Mouse (Mus musculus) small intestine, adult 2 months (tissue): ENCODE measurements around the gene Col6a4. TPM values are rescaled to one million over a fixed set of nuclear protein-coding genes. Genes with fewer than 3 reads are reported as not detected.

Source experiments
- H3K27ac ChIP-seq: fragments of 200-500 bp; 2 replicates; pipeline ENCODE4 v1.5.1; 2012; ENCODE audit warnings: low read depth, low read length, control low read depth, inconsistent platforms; ENCODE audit not compliant: insufficient read depth
- H3K27me3 ChIP-seq: fragments of 200-500 bp; 2 replicates; pipeline ENCODE4 v1.6.1; 2012; ENCODE audit warnings: mild to moderate bottlenecking, moderate library complexity, low read length, inconsistent platforms; ENCODE audit not compliant: control insufficient read depth, insufficient read depth
- H3K36me3 ChIP-seq: fragments of 200-500 bp; 2 replicates; pipeline ENCODE4 v1.6.1; 2012; ENCODE audit warnings: mild to moderate bottlenecking, low read length, control low read depth, inconsistent platforms; ENCODE audit not compliant: control insufficient read depth, insufficient read depth
- H3K4me1 ChIP-seq: fragments of 200-500 bp; 2 replicates; pipeline ENCODE4 v1.6.1; 2012; ENCODE audit warnings: low read length, inconsistent platforms, mixed read lengths; ENCODE audit not compliant: control insufficient read depth, insufficient read depth, insufficient read length
- H3K4me3 ChIP-seq: fragments of 200-500 bp; 2 replicates; pipeline ENCODE4 v1.5.1; 2012; ENCODE audit warnings: low read depth, mild to moderate bottlenecking, control low read depth, inconsistent platforms, low read length, moderate library complexity
- CTCF ChIP-seq: fragments of 200-500 bp; IDR thresholded peaks from 2 replicates; pipeline ENCODE4 v1.5.1; 2012; ENCODE audit warnings: low read depth, mild to moderate bottlenecking, control low read depth, inconsistent platforms, low read length, moderate library complexity, mixed read lengths; ENCODE audit not compliant: insufficient replicate concordance, insufficient read length; ENCODE audit errors: extremely low read depth
- POLR2A ChIP-seq: fragments of 200-500 bp; IDR thresholded peaks from 2 replicates; pipeline ENCODE4 v1.6.1; 2012; ENCODE audit warnings: low read depth, mild to moderate bottlenecking, control low read depth, inconsistent platforms, low read length, moderate library complexity
- WGBS: fragments of 180-500 bp; shearing (Covaris S2); methylation state at CpG from one replicate; pipeline ENCODE4 v1.1.7; 2018; 5-methylcytosine and 5-hydroxymethylcytosine counted together
- polyA plus RNA-seq: library from polyadenylated mRNA; depleted of rRNA; stranded (reverse); fragments of >200 nt; gene quantifications from 2 replicates; pipeline ENCODE4 v1.2.3, GENCODE M21; 2012

Gene Col6a4
- polyA plus RNA-seq, 1 experiment: 25.0 TPM

DNA sequence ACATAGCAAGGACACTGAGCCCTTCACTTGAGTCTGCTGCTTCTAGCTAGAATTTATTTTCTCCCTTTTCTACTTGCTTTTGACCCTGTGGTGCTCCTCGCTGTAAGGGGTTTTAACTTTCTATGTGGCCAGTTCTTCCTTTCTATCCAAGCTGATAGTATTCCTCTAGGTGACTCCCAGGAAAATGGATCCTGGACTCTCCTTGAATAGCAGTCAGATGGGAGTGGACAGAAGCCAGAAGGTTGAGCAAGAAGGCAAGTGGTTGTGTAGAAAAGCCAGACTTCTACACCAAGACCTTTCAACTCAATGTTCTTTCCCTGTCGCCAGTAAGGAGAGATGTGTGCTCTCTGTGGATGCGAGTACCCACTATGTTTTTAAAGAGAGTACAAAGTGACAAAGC lies 80.9 kb downstream of the Col6a4 start:
- H3K4me1 ChIP-seq: no peaks in the 10 kb centered on the region
- no peak for TF ChIP-seq POLR2A
- TF ChIP-seq CTCF: no peak
- no peak overlapping the region for H3K27ac ChIP-seq
- no peak overlapping the region for H3K4me3 ChIP-seq
- 84% methylated on average over 3 of the region's 3 CpGs for WGBS
- H3K36me3 ChIP-seq: no peaks in the 10 kb centered on the region
- H3K27me3 ChIP-seq: no peaks in the 10 kb centered on the region

DNA sequence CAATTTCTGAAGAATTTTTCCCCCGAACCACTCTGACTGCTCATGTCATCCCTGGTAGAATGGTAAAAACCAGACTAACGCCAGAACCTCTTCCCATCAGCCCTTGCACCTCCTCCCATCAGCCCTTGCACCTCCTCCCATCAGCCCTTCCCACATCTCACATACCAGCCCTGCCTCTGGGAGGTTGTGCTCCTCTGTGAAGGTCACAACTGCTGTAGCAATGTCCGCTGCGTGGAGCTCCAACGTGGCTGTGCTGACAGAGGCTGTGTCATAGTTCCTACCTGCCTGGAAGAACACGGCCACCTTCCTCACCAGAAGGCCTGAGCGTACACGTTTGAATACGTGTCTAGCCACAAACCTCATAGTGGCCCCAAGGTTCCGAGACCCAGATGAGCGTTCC lies 83.4 kb downstream of the Col6a4 start:
- WGBS: 84% methylated on average over 11 of the region's 11 CpGs
- no peak for TF ChIP-seq POLR2A
- no peak for TF ChIP-seq CTCF
- H3K27me3 ChIP-seq: no peaks in the 10 kb centered on the region
- H3K4me1 ChIP-seq: no peaks in the 10 kb centered on the region
- no peak overlapping the region for H3K4me3 ChIP-seq
- no peaks in the 10 kb centered on the region for H3K36me3 ChIP-seq
- no peak overlapping the region for H3K27ac ChIP-seq

- Histone ChIP-seq H3K4me1 (no peaks in the 10 kb centered on the region), H3K4me3 (no peak overlapping the region), H3K27me3 (no peaks in the 10 kb centered on the region), H3K27ac (no peak overlapping the region), H3K36me3 (no peaks in the 10 kb centered on the region)
- TF ChIP-seq CTCF (no peak), POLR2A (no peak)
- 60% methylated on average over 11 of the region's 11 CpGs for WGBS
These were observed 98.6 kb downstream of the Col6a4 start for GRCm38 (mm10) chr9:105997955-105998354.

- Histone ChIP-seq H3K4me3 (no peak overlapping the region), H3K4me1 (no peaks in the 10 kb centered on the region), H3K36me3 (no peaks in the 10 kb centered on the region), H3K27ac (no peak overlapping the region), H3K27me3 (no peaks in the 10 kb centered on the region)
- no peak for TF ChIP-seq POLR2A
- TF ChIP-seq CTCF: no peak
- 66% methylated on average over 6 of the region's 6 CpGs for WGBS
These were observed 104.2 kb downstream of the Col6a4 start for GRCm38 (mm10) chr9:105992425-105992824.

DNA sequence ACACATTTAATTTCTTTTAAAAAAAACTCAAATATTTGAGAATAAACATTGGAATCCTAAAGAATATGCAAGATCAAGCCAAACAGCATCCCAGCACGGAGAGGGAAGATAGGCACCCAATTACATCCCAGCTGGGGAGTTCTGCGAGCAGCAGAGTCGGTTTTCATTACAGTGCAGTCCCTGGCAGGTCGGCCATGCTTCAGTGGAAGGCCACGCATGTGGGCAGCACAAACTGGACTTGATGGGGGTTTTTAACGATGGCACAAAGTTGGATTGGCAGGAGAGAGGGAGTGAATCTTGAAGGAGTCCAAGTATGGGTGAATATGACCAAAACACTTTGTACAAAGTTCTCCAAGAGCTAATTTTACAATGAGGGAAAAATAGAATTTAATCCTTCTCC lies 106.5 kb downstream of the Col6a4 start:
- WGBS: 70% methylated on average over 6 of the region's 6 CpGs
- no peaks in the 10 kb centered on the region for H3K27me3 ChIP-seq
- TF ChIP-seq CTCF (no peak), POLR2A (no peak)

DNA sequence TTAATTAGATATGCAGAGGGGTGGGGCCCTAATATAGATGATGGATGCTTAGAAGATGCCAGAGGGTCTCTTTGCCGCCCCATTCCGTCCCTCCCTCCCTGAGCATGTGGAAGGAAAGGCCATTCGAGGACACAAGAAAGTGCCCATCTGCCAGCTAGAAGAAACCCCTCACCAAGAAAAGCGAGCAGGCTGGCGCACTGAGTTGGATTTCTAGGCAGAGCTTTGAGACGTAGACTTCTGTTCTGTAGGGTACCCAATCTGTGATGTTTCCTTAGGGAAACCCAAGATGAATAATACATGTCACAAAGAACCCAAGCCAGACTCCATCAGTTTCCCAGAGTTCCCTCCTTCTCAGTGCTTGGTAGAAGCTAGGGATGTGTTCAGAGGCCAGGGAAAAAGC lies 107.1 kb downstream of the Col6a4 start:
- no peaks in the 10 kb centered on the region for H3K36me3 ChIP-seq
- WGBS: 72% methylated on average over 6 of the region's 6 CpGs
- no peak overlapping the region for H3K27ac ChIP-seq
- H3K4me3 ChIP-seq: no peak overlapping the region
- H3K4me1 ChIP-seq: no peaks in the 10 kb centered on the region
- TF ChIP-seq POLR2A (no peak), CTCF (no peak)
- no peaks in the 10 kb centered on the region for H3K27me3 ChIP-seq

More for the DNA sequence above, 106.5 kb downstream of the Col6a4 start:
- Histone ChIP-seq H3K4me1 (no peaks in the 10 kb centered on the region), H3K27ac (no peak overlapping the region), H3K4me3 (no peak overlapping the region), H3K36me3 (no peaks in the 10 kb centered on the region)

DNA sequence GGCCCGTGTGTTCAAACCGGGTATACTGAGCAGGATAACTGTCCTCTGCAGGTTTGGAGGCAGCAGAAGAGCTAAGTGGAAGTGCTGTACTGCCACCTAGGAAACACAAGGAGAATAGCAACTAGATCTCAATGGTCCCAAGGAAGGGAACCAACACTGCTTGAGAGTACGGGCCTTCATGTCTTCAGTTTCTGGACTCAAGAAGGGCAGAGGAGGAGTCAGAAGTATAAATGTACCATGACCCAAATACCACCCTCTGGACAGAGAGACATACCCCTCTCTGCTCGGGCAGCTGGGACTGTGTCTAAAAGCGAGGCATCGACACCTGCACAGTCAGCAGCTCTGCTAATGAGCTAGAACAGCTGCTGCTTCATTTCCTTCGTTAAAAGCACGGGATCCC lies 108.5 kb downstream of the Col6a4 start:
- WGBS: 68% methylated on average over 8 of the region's 8 CpGs
- no peaks in the 10 kb centered on the region for H3K27me3 ChIP-seq
- H3K36me3 ChIP-seq: no peaks in the 10 kb centered on the region
- H3K4me1 ChIP-seq: no peaks in the 10 kb centered on the region
- H3K4me3 ChIP-seq: no peak overlapping the region
- TF ChIP-seq POLR2A (no peak), CTCF (no peak)
- H3K27ac ChIP-seq: no peak overlapping the region
